Mouse (Mus musculus): ENCODE measurements around the gene Cpz.

- TF ChIP-seq GATA1 (IDR thresholded peaks at IDR 0.05; ENCODE audit: borderline replicate concordance, low read length) (no peak), FLI1 (IDR thresholded peaks at IDR 0.05; ENCODE audit: low read length) (no peak)
Measured at GRCm38 (mm10) chr5:35454187-35454800, 71.2 kb downstream of the Cpz start.
